Mouse (Mus musculus) erythroblast, adult 5-6 weeks (primary cell): ENCODE measurements at regions not wholly inside any gene's neighbourhood (a gene's known extent, or its start where the extent isn't known, plus 50 kb on each side); places are given as distances from the start of the nearest gene placed in this dataset.

Source experiments
- ATAC-seq: replicated peaks from 2 replicates; pipeline ENCODE4 v1.8.0; 2016; ENCODE audit warnings: moderate number of reproducible peaks, mild to moderate bottlenecking, moderate TSS enrichment, inconsistent platforms; ENCODE audit not compliant: poor library complexity, low FRiP score, severe bottlenecking

GRCm38 (mm10) chr10:91339361-91339760 is 158.2 kb upstream of the Tmpo start:
- ATAC-seq = no peak

GRCm38 (mm10) chr10:91326661-91327312 is 145.7 kb upstream of the Tmpo start:
- no peak for ATAC-seq

GRCm38 (mm10) chr10:91326144-91326655 is 145.1 kb upstream of the Tmpo start:
- ATAC-seq = no peak

GRCm38 (mm10) chr10:91321226-91321625 is 140.1 kb upstream of the Tmpo start:
- no peak for ATAC-seq

- no peak for ATAC-seq
These were observed 138.5 kb upstream of the Tmpo start for GRCm38 (mm10) chr10:91319442-91320112.

GRCm38 (mm10) chr10:91314441-91314840 is 133.3 kb upstream of the Tmpo start:
- ATAC-seq = no peak

GRCm38 (mm10) chr10:91313316-91313715 is 132.2 kb upstream of the Tmpo start:
- ATAC-seq = no peak

GRCm38 (mm10) chr10:91312913-91313312 is 131.8 kb upstream of the Tmpo start:
- ATAC-seq = no peak

- no peak for ATAC-seq
These were observed 119.0 kb upstream of the Tmpo start for GRCm38 (mm10) chr10:91300067-91300466.

- ATAC-seq = no peak
These were observed 116.8 kb upstream of the Tmpo start for GRCm38 (mm10) chr10:91297792-91298460.

- no peak for ATAC-seq
These were observed 114.2 kb upstream of the Tmpo start for GRCm38 (mm10) chr10:91295345-91295744.

- ATAC-seq = no peak
These were observed 112.1 kb upstream of the Tmpo start for GRCm38 (mm10) chr10:91293226-91293625.

GRCm38 (mm10) chr10:91284259-91284658 is 103.1 kb upstream of the Tmpo start:
- ATAC-seq = no peak

- peak; percentile 93 for ATAC-seq
These were observed 90.0 kb upstream of the Tmpo start for GRCm38 (mm10) chr10:91270955-91271741.

GRCm38 (mm10) chr10:91270268-91270954 is 89.3 kb upstream of the Tmpo start:
- ATAC-seq = peak; percentile 89

- ATAC-seq = no peak
These were observed 86.8 kb upstream of the Tmpo start for GRCm38 (mm10) chr10:91267886-91268285.

- ATAC-seq = no peak
These were observed 79.3 kb upstream of the Tmpo start for GRCm38 (mm10) chr10:91260416-91260815.

- no peak for ATAC-seq
These were observed 68.6 kb upstream of the Tmpo start for GRCm38 (mm10) chr10:91249681-91250195.

- no peak for ATAC-seq
These were observed 63.2 kb upstream of the Tmpo start for GRCm38 (mm10) chr10:91244297-91244696.
